Mouse (Mus musculus) embryo, embryonic 11 days (tissue): Measurements from ENCODE around the gene 4931400O07Rik.

Experiments
- DNase-seq: peaks from one replicate; pipeline ENCODE4 v3.0.0-alpha.2; 2015

4931400O07Rik gene

GRCm38 (mm10) chrX:62467691-62468090, at the start of gene 4931400O07Rik:
TSS of gene 4931400O07Rik (plus strand) at chrX:62467991.
- no peak for DNase-seq
